Mouse (Mus musculus) lung, postnatal 10 days (tissue): ENCODE measurements at regions not wholly inside any gene's neighbourhood (a gene's known extent, or its start where the extent isn't known, plus 50 kb on each side); places are given as distances from the start of the nearest gene placed in this dataset.

Experiments used
- DNase-seq: peaks from one replicate; pipeline ENCODE4 v3.0.0; 2021

DNA sequence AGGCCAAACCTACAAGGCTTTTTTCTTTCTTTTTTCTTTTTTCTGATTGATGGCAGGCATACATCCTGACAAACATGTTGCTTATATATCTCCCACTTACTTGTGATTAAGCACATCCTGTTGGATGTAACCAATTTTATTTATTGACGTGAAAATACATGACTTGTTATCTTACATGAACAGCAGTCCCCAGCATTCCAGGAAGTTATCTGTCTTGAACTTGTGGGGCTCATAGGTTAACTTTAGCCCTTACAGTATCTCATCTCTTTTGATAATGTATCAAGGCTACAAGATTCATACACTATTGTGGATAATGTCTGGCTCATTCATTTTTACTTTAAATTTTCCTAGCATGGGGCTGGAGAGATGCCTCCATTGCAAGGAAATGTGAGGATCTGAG, 852.0 kb upstream of the Agtr1b start:
- no peak for DNase-seq

- DNase-seq: no peak
These were observed 835.3 kb upstream of the Tbl1xr1 start for GRCm38 (mm10) chr3:21241184-21241583.

GRCm38 (mm10) chr3:21256129-21256760, 820.2 kb upstream of the Tbl1xr1 start:
- no peak for DNase-seq

- DNase-seq: no peak
These were observed 813.1 kb upstream of the Tbl1xr1 start for GRCm38 (mm10) chr3:21263317-21263716.

GRCm38 (mm10) chr3:21265491-21265890, 811.0 kb upstream of the Tbl1xr1 start:
- no peak for DNase-seq

GRCm38 (mm10) chr3:21268429-21269129, 807.9 kb upstream of the Tbl1xr1 start:
- peak; percentile 2 for DNase-seq

DNA sequence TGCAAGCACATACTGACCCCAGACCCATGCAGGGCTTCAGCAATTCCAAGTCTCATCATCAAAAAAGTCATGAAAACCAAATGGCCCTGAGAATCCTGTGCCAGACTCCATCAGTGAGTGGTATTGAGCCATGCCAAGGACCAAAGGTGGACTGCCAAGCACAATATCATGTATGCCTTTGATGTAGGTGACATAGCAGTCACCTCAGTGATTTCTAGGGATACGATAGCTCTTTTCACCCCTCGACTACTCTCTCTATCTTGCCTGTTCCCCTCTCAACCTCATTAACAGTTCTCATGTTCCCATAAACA, 807.4 kb upstream of the Tbl1xr1 start:
- no peak for DNase-seq

GRCm38 (mm10) chr3:21270788-21271187, 805.7 kb upstream of the Tbl1xr1 start:
- no peak for DNase-seq

DNA sequence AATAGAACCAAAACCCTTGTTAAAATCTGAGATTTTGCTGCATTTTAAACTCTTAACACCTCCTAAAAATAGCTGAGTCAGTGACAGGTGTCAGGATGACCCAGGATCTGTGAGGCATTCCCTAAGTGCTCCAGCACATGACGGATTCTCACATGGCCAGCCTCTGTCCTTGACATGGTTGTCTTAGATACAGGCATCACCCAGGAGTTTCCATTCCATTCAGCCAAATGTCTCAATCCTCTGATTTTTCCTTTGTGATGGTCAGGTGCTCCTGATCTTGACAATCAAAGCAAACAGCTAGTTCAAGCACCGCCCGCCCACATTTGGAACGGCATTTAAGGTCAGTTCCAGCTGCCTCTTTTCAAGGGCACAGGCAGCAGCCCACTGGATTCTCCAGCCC, 804.2 kb upstream of the Tbl1xr1 start:
- no peak for DNase-seq

GRCm38 (mm10) chr3:21292774-21293173, 783.7 kb upstream of the Tbl1xr1 start:
- no peak for DNase-seq

- DNase-seq: no peak
These were observed 783.1 kb upstream of the Tbl1xr1 start for GRCm38 (mm10) chr3:21293308-21293707.

DNA sequence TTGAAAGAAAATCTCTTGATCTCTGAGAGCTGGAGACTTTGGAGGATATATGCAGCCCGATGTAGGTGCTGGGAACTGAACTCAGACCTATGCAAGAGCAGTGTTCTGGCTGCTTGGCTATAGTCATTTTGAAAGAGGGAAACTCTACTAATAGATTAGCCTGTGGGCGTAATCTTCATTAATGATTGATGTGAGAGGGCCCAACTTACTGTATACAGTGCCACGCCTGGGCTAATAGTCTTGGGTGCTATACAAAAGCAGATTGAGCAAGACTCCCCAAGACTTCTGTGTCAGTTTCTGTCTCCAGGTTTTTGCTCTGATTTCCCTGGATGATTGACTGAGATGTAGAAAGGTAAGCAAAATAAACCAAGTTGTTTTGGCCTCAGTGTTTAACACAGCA, 781.7 kb upstream of the Tbl1xr1 start:
- no peak for DNase-seq

DNA sequence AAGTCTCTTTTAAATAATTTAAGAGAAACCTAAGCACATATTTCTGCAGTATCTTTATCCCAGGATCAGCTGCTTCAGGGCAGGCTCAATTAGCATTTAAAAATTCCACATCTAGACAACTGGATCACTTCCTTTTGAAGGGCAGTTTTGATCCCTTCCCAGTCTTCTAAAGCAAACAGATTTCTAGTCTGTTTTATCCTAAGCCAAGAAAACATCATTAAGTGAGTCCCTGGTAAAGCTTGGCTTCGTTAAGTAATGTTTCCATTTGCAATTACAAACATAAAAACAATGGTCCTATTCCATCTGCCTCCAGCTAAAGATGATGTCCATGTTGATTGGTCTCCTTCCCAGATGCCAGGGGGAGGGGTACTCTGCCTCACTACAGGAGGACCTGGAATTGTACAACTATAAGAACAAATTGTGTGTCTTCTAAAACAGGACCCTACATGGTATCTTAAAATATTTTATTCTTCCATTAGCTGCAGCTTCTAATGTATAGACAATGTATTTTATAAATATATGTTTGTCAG, 779.8 kb upstream of the Tbl1xr1 start:
- no peak for DNase-seq

DNA sequence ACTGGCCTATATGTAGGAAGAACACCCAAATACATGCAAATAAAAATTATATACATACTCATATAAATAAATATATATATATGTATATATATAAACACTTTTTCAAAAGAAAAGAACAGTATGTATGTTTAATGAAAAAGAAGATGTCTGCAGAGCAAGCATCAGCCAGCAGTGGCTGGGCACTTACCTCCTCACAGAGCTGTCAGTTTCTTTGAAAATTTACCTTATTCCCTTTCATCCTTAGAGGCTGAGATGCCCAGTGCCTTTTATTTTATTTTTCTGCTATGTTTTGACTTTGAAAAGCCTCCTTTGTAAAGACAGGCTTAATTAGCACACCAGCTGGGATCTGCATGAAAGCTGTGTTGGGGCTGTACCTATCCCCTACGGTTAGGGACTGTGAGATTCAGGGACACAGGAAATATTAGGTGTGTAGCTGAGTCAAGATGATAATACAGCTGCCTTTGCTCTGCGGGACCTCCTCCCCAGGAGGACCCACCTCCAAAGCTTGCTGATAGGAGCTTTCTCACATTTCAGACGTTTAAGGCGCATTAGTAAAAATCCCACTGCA, 751.0 kb upstream of the Tbl1xr1 start:
- DNase-seq: no peak

GRCm38 (mm10) chr3:21341916-21342315, 734.5 kb upstream of the Tbl1xr1 start:
- DNase-seq: no peak

DNA sequence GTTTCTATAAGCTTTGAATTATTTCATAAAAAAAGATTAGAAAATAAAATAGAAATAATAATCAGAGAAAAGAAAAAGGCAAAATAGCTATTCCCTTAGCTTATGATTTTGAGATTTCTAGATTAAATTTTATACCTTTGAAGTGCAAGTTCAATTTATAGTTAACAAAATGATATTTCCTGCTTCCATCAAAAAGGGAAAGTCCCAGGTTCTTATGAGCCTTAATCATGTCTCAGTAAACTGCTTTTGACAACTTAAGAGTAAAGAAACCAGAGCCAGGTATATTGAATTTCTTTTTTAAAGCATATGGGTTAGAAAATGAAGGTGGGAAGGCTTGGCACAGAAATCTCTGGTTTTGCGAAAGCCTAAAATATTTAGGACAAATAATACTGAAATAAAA, 733.4 kb upstream of the Tbl1xr1 start:
- no peak for DNase-seq

DNA sequence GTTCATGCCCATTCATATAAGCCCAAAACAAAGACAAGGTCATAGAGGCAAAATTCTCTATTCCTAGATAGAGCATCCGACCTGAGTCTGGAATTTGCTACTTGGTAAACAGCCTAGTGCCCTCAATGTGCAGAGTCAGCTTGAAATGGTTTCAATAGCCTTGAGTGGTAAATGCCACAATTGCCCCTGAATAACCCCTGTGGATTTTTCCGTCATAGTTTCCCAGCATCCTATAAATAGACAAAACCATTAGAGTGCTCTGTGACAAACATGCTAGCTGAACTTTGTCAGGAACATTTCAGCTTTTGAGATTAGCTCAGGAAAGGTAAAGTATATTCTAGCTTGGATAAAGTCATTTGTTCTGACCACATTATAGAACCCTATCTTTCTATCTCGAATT, 727.0 kb upstream of the Tbl1xr1 start:
- no peak for DNase-seq

DNA sequence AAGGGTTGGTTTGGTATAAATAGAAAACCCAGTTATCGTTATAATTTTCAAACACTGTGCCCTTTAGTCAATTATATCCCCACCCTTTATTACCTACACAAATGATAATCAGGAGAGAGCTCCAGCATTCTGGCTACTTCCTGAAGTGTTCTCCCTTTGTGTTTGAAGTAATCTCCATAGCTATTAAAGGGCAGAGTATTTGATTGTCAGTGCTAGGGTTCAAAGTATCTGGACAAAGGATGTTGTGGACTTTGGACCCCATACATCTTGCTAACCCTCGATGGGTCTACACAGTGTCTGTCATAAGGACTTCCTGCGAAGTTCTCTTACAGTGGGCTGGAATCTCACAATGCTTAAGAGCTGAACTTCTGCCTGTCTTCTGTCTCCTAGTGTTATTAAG, 720.3 kb upstream of the Tbl1xr1 start:
- DNase-seq: no peak

DNA sequence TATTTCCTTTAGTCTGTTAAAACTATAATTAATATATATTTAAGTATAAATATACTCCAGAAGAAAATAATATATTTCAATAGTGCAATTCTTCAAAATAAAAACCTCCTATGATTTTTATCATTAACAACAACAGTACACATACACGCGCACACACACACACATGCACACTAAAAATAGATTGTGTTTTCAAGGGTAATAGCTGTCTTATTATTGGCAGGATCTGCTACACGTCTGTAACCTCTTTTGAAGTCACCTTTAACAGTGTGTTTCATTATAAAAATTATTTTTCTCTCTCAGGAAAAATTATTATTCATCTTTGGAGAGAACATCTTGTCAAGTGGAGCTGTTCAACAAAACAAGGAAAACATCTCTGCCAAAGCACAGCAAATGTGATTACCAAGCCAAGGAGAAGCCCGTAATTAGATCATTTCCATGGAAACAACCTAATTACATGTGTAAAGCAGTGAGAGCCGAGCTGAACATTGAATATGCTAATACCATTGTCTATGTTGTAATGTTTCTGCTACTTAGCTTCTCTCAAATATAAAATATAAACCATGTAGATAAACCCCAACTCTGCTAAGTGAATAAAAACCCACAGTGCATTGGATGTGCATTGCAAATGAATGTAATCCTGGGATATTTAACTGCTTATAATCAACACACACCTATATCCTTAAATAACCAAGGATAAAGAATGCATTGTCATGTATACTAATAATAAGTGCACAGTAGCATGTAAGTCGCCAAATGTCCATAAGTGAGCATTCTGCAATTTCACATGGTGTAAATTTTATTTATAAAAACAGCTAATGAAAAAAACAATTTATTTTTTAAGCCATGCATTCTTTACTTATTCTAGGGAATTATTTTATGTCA, 719.4 kb upstream of the Tbl1xr1 start:
- no peak for DNase-seq

- DNase-seq: no peak
These were observed 718.4 kb upstream of the Tbl1xr1 start for GRCm38 (mm10) chr3:21358068-21358467.

DNA sequence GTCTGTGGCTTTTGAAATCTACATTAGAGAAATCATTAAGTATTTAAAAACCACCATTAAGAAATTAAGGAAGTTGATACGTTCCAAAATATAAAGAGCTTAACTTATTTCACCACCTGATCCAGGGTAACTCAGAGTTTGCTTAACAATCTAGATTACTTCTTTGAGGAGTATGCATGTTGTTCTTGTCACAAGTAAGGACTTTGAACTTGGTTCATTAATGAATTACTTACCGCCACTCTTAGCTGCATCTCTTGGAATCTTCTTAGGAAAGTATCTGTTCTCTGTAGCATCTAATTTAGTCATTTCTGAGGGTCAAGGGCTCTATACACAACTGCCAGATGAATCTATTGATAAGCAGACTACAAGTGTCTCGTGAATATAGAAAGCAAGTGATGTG, 715.4 kb upstream of the Tbl1xr1 start:
- DNase-seq: no peak

- DNase-seq: peak; percentile 30
These were observed 696.6 kb upstream of the Tbl1xr1 start for GRCm38 (mm10) chr3:21379816-21380215.

DNA sequence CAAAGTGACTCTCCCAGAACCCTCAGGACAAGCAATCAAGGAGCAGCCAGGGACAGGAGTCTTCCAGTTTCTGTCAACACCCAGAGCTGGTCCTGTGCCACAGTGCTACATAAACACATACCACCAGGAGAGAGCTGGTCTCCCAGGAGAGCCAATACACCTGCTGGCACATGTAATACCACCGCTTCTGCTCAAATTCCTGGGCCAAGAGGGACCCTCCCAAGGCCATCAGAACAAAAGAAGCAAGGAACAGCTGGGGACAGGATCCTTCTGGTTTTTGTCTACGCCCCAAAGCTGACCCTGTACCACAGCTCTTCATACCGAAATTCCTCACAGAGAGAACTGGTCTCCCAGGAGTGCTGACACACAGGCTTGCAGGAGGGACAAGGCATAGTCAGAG, 695.4 kb upstream of the Tbl1xr1 start:
- DNase-seq: no peak

GRCm38 (mm10) chr3:21403551-21403950, 672.9 kb upstream of the Tbl1xr1 start:
- no peak for DNase-seq
